Mouse (Mus musculus) retina, adult 2 months (tissue): ENCODE measurements at regions not wholly inside any gene's neighbourhood (a gene's known extent, or its start where the extent isn't known, plus 50 kb on each side); places are given as distances from the start of the nearest gene placed in this dataset.

Experiments used
- DNase-seq: peaks from one replicate; pipeline ENCODE4 v3.0.0-alpha.2; 2012; ENCODE audit warnings: low read depth, low spot score

DNA sequence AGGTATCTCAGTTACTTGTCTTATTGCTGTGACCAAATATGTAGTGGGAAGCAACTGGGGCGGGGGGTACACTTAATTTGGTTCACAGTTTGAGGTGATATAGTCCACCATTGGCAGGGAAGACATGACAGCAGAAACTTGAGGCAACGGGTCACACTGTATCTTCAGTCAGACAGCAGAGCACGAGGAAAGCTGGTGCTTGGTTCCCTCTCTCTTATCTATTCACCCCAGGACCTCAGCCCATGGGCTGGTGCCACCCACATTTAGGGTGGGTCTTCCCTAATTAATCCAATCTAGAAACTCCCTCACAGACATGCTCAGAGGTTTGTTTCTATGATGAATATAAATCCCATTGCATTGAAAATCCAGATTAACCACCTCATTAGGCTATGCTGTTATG lies 56.5 kb downstream of the Otud1 start:
- DNase-seq = no peak

DNA sequence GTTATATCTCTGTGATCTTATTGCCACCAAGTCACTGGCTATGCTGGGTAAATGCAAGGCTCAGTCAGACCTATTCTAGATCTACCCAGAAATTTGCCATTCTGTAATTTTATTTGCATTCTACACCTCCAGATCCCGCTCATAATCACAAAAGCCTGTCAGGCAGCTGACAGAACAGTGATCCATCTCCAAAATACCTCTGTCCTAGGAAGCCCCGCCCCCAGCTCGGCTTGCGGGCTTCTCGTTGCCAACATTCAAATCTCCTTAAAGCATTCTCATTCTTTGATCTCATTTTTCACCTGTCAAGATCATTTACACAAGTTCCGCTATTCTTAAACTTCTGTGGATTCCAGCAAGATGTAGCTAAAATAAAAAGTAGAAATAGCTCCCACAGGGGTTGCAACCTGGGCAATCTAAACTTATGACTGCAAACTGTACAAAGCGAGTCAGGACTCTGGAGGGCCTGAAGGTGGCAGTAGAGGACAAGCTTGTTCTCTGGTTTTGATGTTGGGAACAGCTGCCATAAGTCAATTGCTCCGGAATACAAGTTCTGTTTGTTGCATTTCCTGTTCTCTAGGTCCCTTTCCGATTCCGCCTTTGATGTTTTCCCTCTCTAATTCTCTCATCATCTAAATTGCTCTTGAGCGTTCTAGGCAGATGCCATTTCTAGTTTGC lies 58.1 kb downstream of the Otud1 start:
- DNase-seq = peak; percentile 32

- DNase-seq = no peak
Measured at GRCm38 (mm10) chr2:19716388-19716787, 58.8 kb downstream of the Otud1 start.

GRCm38 (mm10) chr2:19726085-19726484 lies 68.5 kb downstream of the Otud1 start:
- no peak for DNase-seq

DNA sequence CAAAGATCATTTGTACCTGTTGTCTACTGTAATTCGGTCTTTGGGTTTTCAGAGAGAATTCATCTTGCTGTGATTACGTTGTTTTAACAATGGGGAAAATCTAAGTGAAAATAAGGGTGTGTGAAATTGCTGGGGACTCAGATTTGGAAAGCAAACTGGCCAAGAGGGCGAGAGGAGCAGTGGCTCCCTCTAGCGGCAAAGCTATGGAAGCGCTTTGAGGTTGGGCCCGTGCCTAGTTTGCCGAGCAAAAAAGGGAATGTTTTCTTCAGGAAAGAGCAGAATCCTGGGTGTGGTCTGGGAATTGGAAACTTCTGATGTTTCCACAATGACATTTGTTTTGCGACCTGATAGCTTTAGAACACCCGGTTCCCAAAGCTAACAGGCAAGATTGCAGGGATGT lies 69.4 kb downstream of the Otud1 start:
- no peak for DNase-seq

- no peak for DNase-seq
Measured at GRCm38 (mm10) chr2:19732922-19733859, 75.6 kb downstream of the Otud1 start.

DNA sequence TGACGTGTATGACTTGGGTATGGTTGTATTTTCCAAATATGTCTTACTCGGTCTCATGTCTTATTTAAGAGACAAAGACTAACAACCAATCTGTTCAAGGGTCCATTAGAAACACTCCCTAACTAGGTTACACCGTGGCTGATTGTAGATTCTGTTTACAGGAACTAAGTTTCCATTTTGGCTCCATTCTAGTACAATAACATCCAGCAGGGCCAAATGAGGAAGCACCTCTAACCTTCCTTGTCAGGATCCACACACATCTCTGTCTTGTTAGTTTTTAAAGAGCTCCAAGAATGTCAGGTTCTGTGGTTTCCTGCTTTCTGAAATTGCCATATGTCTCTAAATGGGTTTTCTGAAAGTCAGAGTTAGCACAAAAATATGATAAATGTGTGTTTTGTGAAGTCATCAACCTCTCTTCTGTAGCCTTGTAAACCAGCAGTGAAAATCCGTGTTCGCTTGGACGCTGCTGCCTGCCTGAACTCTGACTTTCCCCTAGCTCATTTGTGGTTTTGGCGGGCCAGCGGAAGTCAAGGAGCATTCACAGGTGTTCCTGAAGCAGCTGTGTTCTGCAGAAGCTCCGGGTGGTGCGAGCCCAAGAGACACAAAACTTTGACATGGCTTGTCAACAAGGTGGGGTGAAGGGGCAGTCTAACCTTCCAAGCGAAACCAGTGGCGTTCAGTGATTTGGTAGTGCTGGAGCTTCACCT lies 76.8 kb downstream of the Otud1 start:
- DNase-seq = no peak

DNA sequence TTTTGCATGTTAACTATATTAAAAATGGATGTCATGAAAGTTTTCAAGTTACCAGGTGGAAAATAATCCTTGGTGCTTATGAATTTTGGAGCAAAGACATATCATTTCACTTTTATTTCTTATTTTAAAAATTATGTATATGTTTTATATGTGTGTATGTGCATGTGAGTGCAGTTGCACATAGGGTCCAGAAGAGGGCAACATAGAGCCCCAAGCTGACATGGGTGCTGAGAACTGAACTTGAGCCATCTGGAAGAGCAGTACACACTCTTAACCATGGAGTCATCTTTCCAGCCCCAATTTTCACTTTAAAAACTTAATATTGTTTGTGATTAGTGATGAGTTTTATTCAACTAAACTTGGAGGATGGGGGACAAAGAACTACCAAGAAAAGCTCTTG lies 84.0 kb downstream of the Otud1 start:
- DNase-seq = no peak

- no peak for DNase-seq
Measured at GRCm38 (mm10) chr2:19743467-19743866, 85.9 kb downstream of the Otud1 start.

DNA sequence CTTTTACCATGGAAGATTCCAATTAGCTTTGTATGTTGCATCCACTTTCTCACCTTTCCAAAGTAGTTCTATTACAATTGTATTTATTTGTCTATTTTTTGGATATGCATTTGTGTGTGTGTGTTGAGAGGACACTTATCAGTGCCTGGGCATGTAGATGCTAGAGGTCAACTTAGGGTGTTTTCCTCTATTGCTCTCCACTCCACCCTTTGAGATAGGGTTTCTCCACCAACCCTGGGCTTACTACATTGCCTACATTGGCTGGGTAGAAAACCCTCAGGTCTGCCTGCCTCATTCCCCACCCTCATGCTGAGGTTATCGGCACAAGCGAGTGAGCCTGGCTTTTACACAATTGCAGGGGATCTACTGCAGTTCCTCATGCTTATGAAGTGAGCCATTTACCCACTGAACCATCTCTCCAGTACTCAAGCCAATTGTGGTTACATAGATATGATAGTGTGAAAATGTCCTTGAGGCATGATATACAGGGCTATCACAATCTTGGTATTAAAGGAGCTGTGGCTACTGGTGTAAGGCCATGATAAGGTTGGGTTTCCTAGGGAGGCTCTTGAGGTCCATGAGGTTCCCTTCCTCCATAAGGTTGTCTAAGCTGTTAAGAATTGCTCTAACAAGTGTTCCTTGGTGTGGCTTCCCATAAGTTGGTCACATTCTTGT lies 87.6 kb downstream of the Otud1 start:
- no peak for DNase-seq

- DNase-seq = no peak
Measured at GRCm38 (mm10) chr2:19752753-19753152, 95.2 kb downstream of the Otud1 start.

DNA sequence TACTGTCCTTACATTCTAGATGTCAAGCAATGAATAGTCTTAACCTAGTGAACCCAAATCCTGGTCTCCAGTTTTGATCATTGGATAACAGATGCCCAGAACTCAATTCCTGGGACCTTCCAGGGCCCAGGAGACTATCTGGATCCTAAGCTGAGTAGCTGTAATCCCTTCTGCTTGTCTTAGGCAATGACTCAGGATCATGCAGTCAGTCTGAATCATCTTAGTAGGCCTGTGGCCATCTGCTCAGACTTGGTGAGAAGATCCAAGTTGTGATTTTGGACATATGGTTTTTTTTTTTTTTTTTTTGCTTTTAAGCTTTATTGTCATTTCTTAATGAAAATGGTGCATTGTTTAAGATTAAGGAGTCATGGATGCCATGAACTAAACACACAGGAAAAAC lies 95.9 kb downstream of the Otud1 start:
- no peak for DNase-seq

DNA sequence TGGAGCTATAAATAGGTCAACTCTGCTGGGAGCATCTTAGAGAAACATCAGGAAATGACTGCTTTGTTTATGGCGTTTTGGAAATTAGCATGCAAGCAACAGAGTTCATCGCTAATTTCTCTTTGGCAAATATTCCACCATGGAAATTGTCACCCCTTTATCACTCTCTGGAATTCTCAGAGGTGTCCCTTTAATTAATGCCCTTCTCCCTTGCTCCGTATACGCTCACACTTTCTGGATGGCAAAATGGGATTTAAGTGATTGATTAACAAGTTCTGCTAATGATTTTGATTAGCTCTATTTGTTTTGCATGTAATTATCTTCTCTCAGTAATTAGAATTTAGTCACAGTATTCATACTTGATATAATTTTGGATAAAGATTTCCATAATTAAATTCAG lies 100.4 kb downstream of the Otud1 start:
- DNase-seq = no peak

DNA sequence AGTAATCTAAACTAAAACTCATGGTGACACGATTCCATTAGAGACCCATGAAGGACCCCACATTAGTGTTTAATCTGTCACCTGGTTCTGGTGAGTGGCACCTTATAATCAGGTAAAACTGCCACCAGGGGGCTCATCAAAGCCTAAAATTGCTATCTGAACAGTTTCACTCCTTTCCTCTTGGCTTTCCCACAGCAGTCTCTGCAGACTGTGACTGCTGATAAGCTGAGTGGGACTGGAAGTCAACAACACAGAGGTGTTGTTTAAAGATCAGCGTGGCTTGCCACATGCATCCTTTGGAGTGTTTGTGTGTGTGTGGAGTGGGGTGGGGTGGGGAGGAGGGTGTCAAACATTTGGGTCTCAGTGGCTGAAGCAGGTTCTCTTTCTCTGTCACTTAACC lies 101.6 kb downstream of the Otud1 start:
- no peak for DNase-seq

DNA sequence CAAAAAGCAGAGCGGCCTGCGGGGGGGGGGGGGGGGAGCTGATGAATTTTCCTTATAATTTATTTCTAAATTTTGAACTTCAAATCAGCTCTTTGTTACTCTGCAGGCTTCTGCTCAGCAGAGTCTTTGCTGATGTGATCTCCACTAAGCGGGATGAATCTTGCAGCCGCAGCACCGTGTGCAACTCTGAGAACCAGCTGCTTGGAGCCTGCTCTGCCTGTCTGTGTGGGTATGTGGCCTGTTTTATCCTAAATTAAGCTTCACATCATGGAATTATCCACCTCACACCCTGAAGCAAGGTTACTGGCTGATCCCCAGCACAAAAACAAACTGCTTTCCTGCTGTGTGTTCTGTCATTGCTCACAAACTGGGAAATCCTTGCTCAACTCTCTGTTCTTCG lies 102.0 kb downstream of the Otud1 start:
- no peak for DNase-seq

- no peak for DNase-seq
Measured at GRCm38 (mm10) chr2:19762996-19763395, 105.4 kb downstream of the Otud1 start.

DNA sequence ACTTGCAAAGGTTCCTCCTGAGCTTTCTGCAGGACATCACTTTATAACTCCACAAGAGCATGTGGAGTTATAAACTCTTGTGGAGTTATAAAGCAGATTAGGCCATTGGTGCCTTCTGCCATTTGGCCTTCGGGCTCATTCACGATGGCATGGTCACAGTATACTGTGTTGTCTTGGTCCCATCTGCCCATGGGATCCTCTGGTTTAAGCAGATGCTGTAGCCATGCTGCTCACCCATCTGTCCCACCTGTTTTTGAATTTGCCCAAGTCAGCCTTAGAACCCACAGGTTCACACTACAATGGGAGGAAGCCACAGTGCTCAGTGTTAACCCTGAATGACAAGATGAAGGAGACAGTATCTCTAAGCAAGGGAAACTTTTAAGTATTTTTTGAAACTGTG lies 124.7 kb upstream of the Etl4 start:
- DNase-seq = no peak

GRCm38 (mm10) chr2:19785663-19786260 lies 123.8 kb upstream of the Etl4 start:
- DNase-seq = no peak

DNA sequence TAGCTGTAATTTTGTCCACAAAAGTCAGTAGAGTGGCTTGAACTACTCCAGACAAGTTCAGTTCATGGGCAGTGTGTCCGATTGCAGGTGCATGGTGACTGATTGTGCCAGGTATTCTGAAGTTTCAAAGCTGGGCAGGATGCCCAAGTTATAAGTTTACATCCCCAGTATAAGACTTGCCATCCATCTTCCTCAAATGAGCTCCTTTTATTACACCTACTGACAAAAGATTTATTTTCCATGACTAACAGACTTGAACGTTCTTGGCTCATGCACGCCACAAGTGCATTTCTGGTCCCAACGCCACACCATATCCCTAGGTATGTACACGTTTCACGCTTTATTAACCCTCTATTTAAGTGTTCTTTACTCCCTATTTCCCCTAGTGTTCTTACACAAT lies 117.4 kb upstream of the Etl4 start:
- no peak for DNase-seq

GRCm38 (mm10) chr2:19796790-19797189 lies 112.8 kb upstream of the Etl4 start:
- no peak for DNase-seq
